ENCODE assay signal across 13 mouse cellular contexts in the genomic region with DNA sequence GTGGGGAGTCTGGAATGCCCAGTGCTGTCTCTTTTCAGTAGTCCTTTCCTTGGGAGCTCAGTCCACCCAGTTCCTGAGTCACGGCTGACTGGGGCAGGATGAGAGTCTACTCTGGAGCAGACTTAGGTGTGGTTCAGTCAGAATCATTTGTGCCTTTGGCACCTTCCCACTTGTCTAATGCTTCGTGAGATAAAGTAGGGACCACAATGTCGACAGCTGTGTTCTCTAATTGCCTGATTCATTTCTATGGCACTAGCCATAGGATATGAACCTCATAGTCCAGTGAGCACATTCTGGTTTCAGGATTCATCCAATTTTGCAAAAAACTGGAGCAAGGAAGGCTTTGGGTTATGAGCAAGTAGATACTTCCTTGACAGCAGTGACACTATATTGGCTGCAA. TPM values are rescaled to one million over a fixed set of nuclear protein-coding genes. Genes with fewer than 3 reads are reported as not detected.
A peak's percentile ranks its signal among the peaks of the same experiment; 100 is the strongest.
DNase-seq lines count a peak whose midpoint lies in the region; TF ChIP-seq lines count a peak whose summit lies in the region.
"Had no signal": no experiment of that assay in that cellular context is flagged by ENCODE, and none has a peak within 500 bp of the region (broad histone marks: within the 10 kb centered on the region; RNA-seq: fewer than 3 reads in every experiment).

No protein-coding gene starts in this region.

- no peak for TF ChIP-seq POLR2A in myocyte (IDR thresholded peaks at IDR 0.05; ENCODE audit: insufficient read length, low read depth)

- H3K4me3 ChIP-seq in myocyte: no peak overlapping the region
- H3K4me3 ChIP-seq: embryonic facial prominence, embryonic 10.5 days; embryonic facial prominence, embryonic 12.5 days; forebrain, embryonic 13.5 days; forebrain, embryonic 15.5 days had no signal

- no peaks in the 10 kb centered on the region for H3K27me3 ChIP-seq in myocyte (ENCODE audit: control insufficient read depth, insufficient read depth, insufficient read length)
- H3K27me3 ChIP-seq: CH12.LX; embryonic facial prominence, embryonic 12.5 days; forebrain, embryonic 13.5 days; forebrain, embryonic 15.5 days; Patski had no signal

- peak overlapping the region; percentile 44 for H3K4me2 ChIP-seq in myocyte (ENCODE audit: low read depth)
- H3K4me2 ChIP-seq: embryonic facial prominence, embryonic 12.5 days; forebrain, embryonic 13.5 days; forebrain, embryonic 15.5 days had no signal

- H3K79me2 ChIP-seq in myocyte (ENCODE audit: control insufficient read depth, insufficient read depth): no peaks in the 10 kb centered on the region

- no peak overlapping the region for H3ac ChIP-seq in myocyte (ENCODE audit: control insufficient read depth, insufficient read length)

- peak; percentile 21 for DNase-seq in heart, adult 11 months
- no peak for DNase-seq in heart, postnatal 10 days
- peak; percentile 9 for DNase-seq in 3T3-L1 (ENCODE audit: low read depth, low spot score)
- no peak for DNase-seq in ovary, postnatal 36 days (ENCODE audit: low spot score)
- DNase-seq: adrenal gland, adult 8-10 months had no signal

- intact Hi-C loops in heart, postnatal 10 days (cut with DNase I): loop anchor here (5.0 kb wide), 1 partner anchor 61 kb away; no protein-coding TSS in a partner anchor

- H3K36me3 ChIP-seq in myocyte (ENCODE audit: control insufficient read depth, insufficient read depth): no peaks in the 10 kb centered on the region
- H3K36me3 ChIP-seq: embryonic facial prominence, embryonic 10.5 days; embryonic facial prominence, embryonic 12.5 days; forebrain, embryonic 15.5 days; G1E had no signal

TF ChIP-seq in myocyte, 11 proteins besides CTCF, POLR2A, EP300 and RAD21:
- no peak for TF ChIP-seq CEBPB (IDR thresholded peaks at IDR 0.05; ENCODE audit: insufficient read depth, poor library complexity, severe bottlenecking)
- TF ChIP-seq USF1 (IDR thresholded peaks at IDR 0.05; ENCODE audit: low read depth): no peak
- TF ChIP-seq E2F4 (IDR thresholded peaks at IDR 0.05; ENCODE audit: insufficient read depth): no peak
- no peak for TF ChIP-seq TCF3 (IDR thresholded peaks at IDR 0.05; ENCODE audit: insufficient read length, low read depth)
- TF ChIP-seq SRF (IDR thresholded peaks at IDR 0.05; ENCODE audit: control insufficient read depth, insufficient read length, low read depth): no peak
- no peak for TF ChIP-seq TCF12 (IDR thresholded peaks at IDR 0.05; ENCODE audit: insufficient read depth, poor library complexity, severe bottlenecking)
- peak in 2 of 3 experiments; percentile 26 to 71 for TF ChIP-seq MYOD1 (IDR thresholded peaks at IDR 0.05; ENCODE audit: control insufficient read depth in 1 of 3, insufficient read length in 2 of 3, low read depth in 2 of 3)
- peak in 1 of 3 experiments; percentile 45 for TF ChIP-seq MYOG (IDR thresholded peaks at IDR 0.05; ENCODE audit: control insufficient read depth in 1 of 3, insufficient read depth in 1 of 3, insufficient read length in 2 of 3, low read depth in 2 of 3)
- TF ChIP-seq REST (IDR thresholded peaks at IDR 0.05; ENCODE audit: insufficient read depth, insufficient read length): no peak
- TF ChIP-seq POLR2AphosphoS2 (IDR thresholded peaks at IDR 0.05; ENCODE audit: insufficient read length, low read depth): no peak
- no peak for TF ChIP-seq MAX (IDR thresholded peaks at IDR 0.05; ENCODE audit: low read depth)

RNA-seq across cellular contexts. Expression of a gene that starts 34.2 kb away (rescaled TPM):
- total RNA-seq in heart, postnatal 10 days (2021): 10 to 100 TPM; 12.6 to 13.5 TPM
- 31.2 TPM for polyA plus RNA-seq in myocyte (2012; fragmentation: generic; extraction: Trizol)

Comparison
In these comparisons a context has a peak if more than half of its experiments do, and no peak if none do; other contexts are left out.
1. DNase-seq: peak in heart, adult 11 months (single experiment) and 3T3-L1 (single experiment); none in heart, postnatal 10 days (0 of 2) and ovary, postnatal 36 days (single experiment).